Mouse (Mus musculus) ES-Bruce4 (cell line): ENCODE measurements around the gene Spred2.

Experiments
- CTCF ChIP-seq: IDR thresholded peaks from one replicate; pipeline ENCODE4 v1.8.1; 2011; ENCODE audit warnings: low read depth, low read length
- POLR2A ChIP-seq: IDR thresholded peaks from one replicate; pipeline ENCODE4 v1.8.1; 2011; ENCODE audit warnings: low read length; ENCODE audit not compliant: insufficient read depth

DNA sequence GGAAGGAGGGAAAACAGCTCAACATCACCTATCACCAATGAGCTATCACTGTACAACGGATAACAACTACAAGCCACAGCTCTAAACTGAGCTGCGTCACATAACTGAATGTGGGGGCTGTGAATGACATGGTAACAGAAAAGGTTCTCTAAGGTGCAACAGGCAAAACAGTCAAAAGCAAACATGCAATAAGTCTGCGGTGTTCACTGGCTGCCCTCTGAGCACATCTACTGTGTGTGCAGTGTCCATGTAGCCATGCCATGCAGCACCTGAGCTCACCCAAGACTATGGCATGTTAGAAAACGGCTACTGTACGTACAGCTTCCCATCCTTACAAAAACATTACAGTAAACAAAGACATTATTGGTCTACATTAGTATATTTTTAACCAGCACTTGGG is 148.7 kb downstream of the Spred2 start:
- TF ChIP-seq CTCF (no peak), POLR2A (no peak)
